Mouse (Mus musculus) induced T-regulatory cell, adult 2 months (primary cell): ENCODE measurements around the gene Bhlhe40.

Source experiments
- DNase-seq: peaks from one replicate; pipeline ENCODE4 v3.0.0-alpha.2; 2012; ENCODE audit warnings: low read depth

Gene Bhlhe40

GRCm38 (mm10) chr6:108660206-108660877 lies at the start of gene Bhlhe40:
Gene Bhlhe40 (plus strand): TSS chr6:108660629.
- DNase-seq: peak; percentile 93

- no peak for DNase-seq
Measured at GRCm38 (mm10) chr6:108611663-108612062, 48.8 kb upstream of the Bhlhe40 start.

GRCm38 (mm10) chr6:108618025-108618424 lies 42.4 kb upstream of the Bhlhe40 start:
- no peak for DNase-seq

- no peak for DNase-seq
Measured at GRCm38 (mm10) chr6:108623028-108623565, 37.3 kb upstream of the Bhlhe40 start.

- DNase-seq: no peak
Measured at GRCm38 (mm10) chr6:108624915-108625314, 35.5 kb upstream of the Bhlhe40 start.

GRCm38 (mm10) chr6:108630701-108631100 lies 29.7 kb upstream of the Bhlhe40 start:
- DNase-seq: peak; percentile 71

GRCm38 (mm10) chr6:108638157-108638833 lies 22.1 kb upstream of the Bhlhe40 start:
- DNase-seq: no peak

- DNase-seq: no peak
Measured at GRCm38 (mm10) chr6:108642020-108642419, 18.4 kb upstream of the Bhlhe40 start.

- DNase-seq: no peak
Measured at GRCm38 (mm10) chr6:108643035-108643434, 17.4 kb upstream of the Bhlhe40 start.

GRCm38 (mm10) chr6:108644311-108644710 lies 16.1 kb upstream of the Bhlhe40 start:
- DNase-seq: no peak

- DNase-seq: no peak
Measured at GRCm38 (mm10) chr6:108647094-108647493, 13.3 kb upstream of the Bhlhe40 start.

- no peak for DNase-seq
Measured at GRCm38 (mm10) chr6:108648072-108648471, 12.4 kb upstream of the Bhlhe40 start.

GRCm38 (mm10) chr6:108655861-108656260 lies 4.6 kb upstream of the Bhlhe40 start:
- peak; percentile 30 for DNase-seq

GRCm38 (mm10) chr6:108658051-108658415 lies 2.4 kb upstream of the Bhlhe40 start:
- no peak for DNase-seq

GRCm38 (mm10) chr6:108658416-108659201 lies 1.8 kb upstream of the Bhlhe40 start:
- DNase-seq: peak; percentile 82

GRCm38 (mm10) chr6:108659221-108659725 lies 1.2 kb upstream of the Bhlhe40 start:
- peak; percentile 85 for DNase-seq

GRCm38 (mm10) chr6:108659726-108660205 lies 663 bp upstream of the Bhlhe40 start:
- DNase-seq: no peak

- no peak for DNase-seq
Measured at GRCm38 (mm10) chr6:108660878-108661389, 505 bp downstream of the Bhlhe40 start.

GRCm38 (mm10) chr6:108661412-108661811 lies 983 bp downstream of the Bhlhe40 start:
- DNase-seq: peak; percentile 93

- DNase-seq: no peak
Measured at GRCm38 (mm10) chr6:108661890-108662289, 1.5 kb downstream of the Bhlhe40 start.

GRCm38 (mm10) chr6:108662314-108663240 lies 2.1 kb downstream of the Bhlhe40 start:
- peak; percentile 58 for DNase-seq
